Mouse (Mus musculus) forebrain, embryonic 13.5 days (tissue): ENCODE measurements around the gene Pax5. TPM values are rescaled to one million over a fixed set of nuclear protein-coding genes. Genes with fewer than 3 reads are reported as not detected.

Experiments used
- ATAC-seq: fragments of 200-750 bp; cut with Nextera tagmentation; 2 replicates; pipeline ENCODE4 v1.8.0; 2017
- H3K27ac ChIP-seq: fragments of 300-500 bp; sonication (generic); 2 replicates; pipeline ENCODE4 v1.5.1; 2015; ENCODE audit warnings: inconsistent platforms, mild to moderate bottlenecking, moderate library complexity
- H3K27me3 ChIP-seq: fragments of 300-500 bp; sonication (generic); 2 replicates; pipeline ENCODE4 v1.6.1; 2015; ENCODE audit warnings: mild to moderate bottlenecking, inconsistent platforms
- H3K36me3 ChIP-seq: fragments of 300-500 bp; sonication (generic); 2 replicates; pipeline ENCODE4 v1.6.1; 2015; ENCODE audit warnings: mild to moderate bottlenecking, inconsistent platforms; ENCODE audit not compliant: poor library complexity, severe bottlenecking
- H3K4me1 ChIP-seq: fragments of 300-500 bp; sonication (generic); 2 replicates; pipeline ENCODE4 v1.6.1; 2015; ENCODE audit warnings: inconsistent platforms
- H3K4me2 ChIP-seq: fragments of 300-500 bp; sonication (generic); 2 replicates; pipeline ENCODE4 v1.6.1; 2015; ENCODE audit warnings: inconsistent platforms, mild to moderate bottlenecking, moderate library complexity
- H3K4me3 ChIP-seq: fragments of 300-500 bp; sonication (generic); 2 replicates; pipeline ENCODE4 v1.5.1; 2015; ENCODE audit warnings: mild to moderate bottlenecking, inconsistent platforms
- H3K9ac ChIP-seq: fragments of 300-500 bp; sonication (generic); 2 replicates; pipeline ENCODE4 v1.6.1; 2015; ENCODE audit warnings: mild to moderate bottlenecking, inconsistent platforms
- H3K9me3 ChIP-seq: fragments of 300-500 bp; sonication (generic); replicated peaks from 2 replicates; pipeline ENCODE4 v1.6.1; 2016; ENCODE audit warnings: inconsistent platforms
- WGBS: fragments of 180-500 bp; shearing (Covaris S2); methylation state at CpG from one replicate; pipeline ENCODE4 v1.1.7; 2015; 5-methylcytosine and 5-hydroxymethylcytosine counted together
- microRNA-seq: library from miRNA; unstranded; fragments of <30 nt; microRNA quantifications from one replicate; pipeline ENCODE4, GENCODE M21; 2016
- polyA plus RNA-seq: library from polyadenylated mRNA; unstranded; fragments of >200 nt; fragmentation: Nextera tagmentation; extraction: Ambion mirVana; gene quantifications from 2 replicates; pipeline ENCODE4 v1.2.1, GENCODE M21; 2015

The Pax5 gene
- polyA plus RNA-seq, 1 experiment from 2014 or later = 0.06 TPM

GRCm38 (mm10) chr4:44482851-44483250 lies 227.4 kb downstream of the Pax5 start:
- Histone ChIP-seq H3K27me3 (no peaks in the 10 kb centered on the region), H3K4me1 (no peaks in the 10 kb centered on the region), H3K27ac (no peak overlapping the region), H3K9me3 (peaks cover 8% of the 10 kb centered on the region; the same call in 1 of the 2 replicates), H3K9ac (no peak overlapping the region), H3K4me3 (no peak overlapping the region), H3K36me3 (no peaks in the 10 kb centered on the region), H3K4me2 (no peak overlapping the region)
- no peak for ATAC-seq
- 89% methylated on average over 9 of the region's 9 CpGs for WGBS

GRCm38 (mm10) chr4:44479755-44480154 lies 230.5 kb downstream of the Pax5 start:
- Histone ChIP-seq H3K4me2 (no peak overlapping the region), H3K4me3 (no peak overlapping the region), H3K36me3 (no peaks in the 10 kb centered on the region), H3K4me1 (no peaks in the 10 kb centered on the region), H3K27ac (no peak overlapping the region), H3K27me3 (no peaks in the 10 kb centered on the region), H3K9me3 (peaks cover 8% of the 10 kb centered on the region; the same call in 1 of the 2 replicates), H3K9ac (no peak overlapping the region)
- WGBS = 95% methylated on average over 1 of the region's 1 CpGs
- ATAC-seq = no peak

Small RNA genes within 50 kb of the gene (microRNA-seq; reads per million reads assigned to microRNA genes)
- not detected for gene Mir5120

Other genes starting within 250 kb of the Pax5 start
- 41.3 and 42.4 TPM in 2 replicates for gene Zcchc7, start 45.4 kb upstream of the Pax5 start, polyA plus RNA-seq